Comparison of ENCODE assay signal across 8 mouse cellular contexts in the genomic region with DNA sequence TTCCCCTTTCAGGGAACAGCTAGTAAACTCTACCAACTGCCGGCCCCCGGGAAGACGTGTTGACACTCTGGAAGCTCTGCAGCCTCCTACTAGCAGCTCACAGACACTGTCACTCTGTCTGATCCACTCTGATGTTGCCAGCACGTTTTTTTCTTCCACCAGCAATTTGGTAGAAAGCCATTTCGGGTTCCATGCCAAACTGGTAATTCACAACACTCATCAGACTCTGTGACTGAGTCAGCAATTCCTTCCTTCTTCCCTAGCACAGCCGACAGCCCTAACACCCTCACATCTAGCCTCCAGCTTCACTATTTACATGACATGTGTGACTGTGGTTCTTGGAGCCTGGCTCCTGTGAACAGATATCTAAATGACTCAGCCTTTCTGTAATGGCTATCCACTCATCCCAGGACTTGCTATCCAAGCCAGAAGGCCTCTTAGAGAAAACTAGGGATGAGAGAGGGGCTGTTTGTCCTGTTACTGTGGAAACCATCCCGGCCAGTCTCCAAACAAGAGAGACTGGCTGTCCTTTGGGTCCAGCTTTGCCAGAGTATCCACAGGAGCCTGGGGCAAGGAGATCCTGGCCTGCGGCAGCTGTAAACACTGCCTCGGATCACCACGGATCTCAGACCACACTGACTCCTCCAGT.
DNase-seq lines count a peak whose midpoint lies in the region; ATAC-seq and TF ChIP-seq lines count a peak whose summit lies in the region.

No protein-coding gene starts in this region.

- 31% methylated on average over 10 of the region's 10 CpGs for WGBS in hindbrain, postnatal 0 days
- 35% methylated on average over 10 of the region's 10 CpGs for WGBS in liver, embryonic 12.5 days (ENCODE audit: insufficient replicate concordance)

- TF ChIP-seq CTCF in hindbrain, postnatal 0 days (IDR thresholded peaks at IDR 0.05; ENCODE audit: low read depth), result no peak
- TF ChIP-seq CTCF in testis, adult 2 months (IDR thresholded peaks at IDR 0.05; ENCODE audit: control insufficient read depth, insufficient read depth, insufficient replicate concordance, low read depth, low read length), result no peak

- ATAC-seq in hindbrain, postnatal 0 days, result peak; percentile 85
- no peak for ATAC-seq in liver, embryonic 12.5 days

- no peak overlapping the region for H3K27ac ChIP-seq in hindbrain, postnatal 0 days
- peak overlapping the region; percentile 68 for H3K27ac ChIP-seq in liver, embryonic 12.5 days
- peak overlapping the region; percentile 69 for H3K27ac ChIP-seq in testis, adult 2 months (ENCODE audit: control insufficient read depth, insufficient read depth, low read depth, low read length)

- peak; percentile 52 for DNase-seq in adrenal gland, postnatal 10 days
- no peak for DNase-seq in adrenal gland, adult 18-20 months (ENCODE audit: low spot score in 2 of 2)
- peak; percentile 38 for DNase-seq in 3134 (ENCODE audit: extremely low read depth, insufficient read length, low spot score)
- peak; percentile 65 to 67 for DNase-seq in frontal cortex, postnatal 36 days (ENCODE audit: low spot score in 2 of 2)
- peak; percentile 75 for DNase-seq in hindbrain, postnatal 0 days (ENCODE audit: low spot score)
- DNase-seq in urinary bladder, postnatal 10 days (ENCODE audit: low spot score), result no peak

- no peak overlapping the region for H3K9ac ChIP-seq in hindbrain, postnatal 0 days (replicated peaks; ENCODE audit: low read length)
- H3K9ac ChIP-seq in liver, embryonic 12.5 days, result no peak overlapping the region

- H3K4me1 ChIP-seq in hindbrain, postnatal 0 days (ENCODE audit: insufficient read depth, low read length), result 0 out of 2 replicates have a peak, but pooled peaks cover 2% of the 10 kb centered on the region
- H3K4me1 ChIP-seq in liver, embryonic 12.5 days, result peaks cover 15% of the 10 kb centered on the region
- H3K4me1 ChIP-seq in testis, adult 2 months (ENCODE audit: control insufficient read depth, insufficient read depth, low read length), result no peaks in the 10 kb centered on the region

- no peak overlapping the region for H3K4me2 ChIP-seq in hindbrain, postnatal 0 days (ENCODE audit: low read depth, low read length)
- H3K4me2 ChIP-seq in liver, embryonic 12.5 days, result no peak overlapping the region

- no peaks in the 10 kb centered on the region for H3K9me3 ChIP-seq in hindbrain, postnatal 0 days (ENCODE audit: low read length)
- no peaks in the 10 kb centered on the region for H3K9me3 ChIP-seq in liver, embryonic 12.5 days (replicated peaks)

- H3K36me3 ChIP-seq in hindbrain, postnatal 0 days (ENCODE audit: insufficient read depth, low read length), result no peaks in the 10 kb centered on the region
- no peaks in the 10 kb centered on the region for H3K36me3 ChIP-seq in liver, embryonic 12.5 days
- H3K36me3 ChIP-seq in testis, adult 2 months (ENCODE audit: control insufficient read depth, insufficient read depth, low read length), result no peaks in the 10 kb centered on the region

- no peak for TF ChIP-seq POLR2A in testis, adult 2 months (IDR thresholded peaks at IDR 0.05; ENCODE audit: control insufficient read depth, low read depth, low read length)

- no peak overlapping the region for H3K4me3 ChIP-seq in hindbrain, postnatal 0 days (ENCODE audit: low read length)
- no peak overlapping the region for H3K4me3 ChIP-seq in liver, embryonic 12.5 days
- no peak overlapping the region for H3K4me3 ChIP-seq in testis, adult 2 months (ENCODE audit: control insufficient read depth, low read depth, low read length)

- H3K27me3 ChIP-seq in hindbrain, postnatal 0 days (ENCODE audit: insufficient read depth, low read length), result no peaks in the 10 kb centered on the region
- no peaks in the 10 kb centered on the region for H3K27me3 ChIP-seq in liver, embryonic 12.5 days (replicated peaks)
- H3K27me3 ChIP-seq in testis, adult 2 months (ENCODE audit: control insufficient read depth, insufficient read depth, low read length), result no peaks in the 10 kb centered on the region

Comparison
In these comparisons a context has a peak if more than half of its experiments do, and no peak if none do; other contexts are left out.
1. DNase-seq: peak in adrenal gland, postnatal 10 days (single experiment), 3134 (single experiment), frontal cortex, postnatal 36 days (2 of 2) and hindbrain, postnatal 0 days (single experiment); none in adrenal gland, adult 18-20 months (0 of 2) and urinary bladder, postnatal 10 days (single experiment).